Mouse (Mus musculus) layer of hippocampus, postnatal 25 days (tissue): ENCODE measurements at regions not wholly inside any gene's neighbourhood (a gene's known extent, or its start where the extent isn't known, plus 50 kb on each side); places are given as distances from the start of the nearest gene placed in this dataset.
A peak's percentile ranks its signal among the peaks of the same experiment; 100 is the strongest.

Experiments
- DNase-seq, 2 experiments: peaks; one replicate each; pipeline ENCODE4 v3.0.0; 2022; ENCODE audit warnings: mixed read lengths in 2 of 2, low spot score in 1 of 2; ENCODE audit errors: extremely low spot score in 1 of 2

DNA sequence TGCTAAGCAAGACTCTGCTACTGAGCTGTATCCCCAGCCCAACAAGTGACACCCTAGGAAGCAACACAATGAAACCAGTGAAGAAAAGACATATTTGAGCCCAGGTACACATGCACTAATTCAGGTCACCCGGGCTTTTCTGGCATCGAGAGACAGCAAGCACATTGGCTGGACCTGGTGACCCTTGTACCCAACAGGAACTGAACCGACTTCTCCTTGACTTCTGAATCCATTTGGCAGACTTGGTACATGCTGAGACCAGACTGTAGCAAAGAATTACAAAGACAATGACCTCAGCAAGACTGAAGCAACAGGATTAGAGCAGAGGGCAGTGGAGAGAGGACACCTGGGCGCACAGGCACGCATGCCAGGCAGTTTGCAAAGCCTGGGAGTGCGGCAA lies 79.1 kb downstream of the Sema4f start:
- no peak for DNase-seq

DNA sequence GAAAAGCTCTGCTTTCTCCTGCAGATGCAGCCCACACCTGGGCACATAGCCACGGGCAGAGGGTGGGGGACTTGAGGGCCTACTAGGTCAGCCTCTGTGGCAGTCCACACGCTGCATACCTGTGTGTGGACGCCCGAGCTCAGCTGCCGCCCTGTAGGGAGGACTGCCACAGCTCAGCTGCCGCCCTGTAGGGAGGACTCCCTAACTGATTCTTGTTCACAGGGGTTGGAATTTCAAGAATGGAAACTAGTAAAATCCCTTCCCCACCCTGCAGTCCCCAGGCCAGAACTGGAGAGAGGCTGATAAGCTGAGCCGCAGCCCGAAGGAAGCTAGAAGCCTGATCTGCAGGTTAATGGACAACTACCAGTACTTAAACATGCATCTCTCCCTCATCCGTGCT lies 82.0 kb upstream of the Hk2 start:
- DNase-seq, result no peak

DNA sequence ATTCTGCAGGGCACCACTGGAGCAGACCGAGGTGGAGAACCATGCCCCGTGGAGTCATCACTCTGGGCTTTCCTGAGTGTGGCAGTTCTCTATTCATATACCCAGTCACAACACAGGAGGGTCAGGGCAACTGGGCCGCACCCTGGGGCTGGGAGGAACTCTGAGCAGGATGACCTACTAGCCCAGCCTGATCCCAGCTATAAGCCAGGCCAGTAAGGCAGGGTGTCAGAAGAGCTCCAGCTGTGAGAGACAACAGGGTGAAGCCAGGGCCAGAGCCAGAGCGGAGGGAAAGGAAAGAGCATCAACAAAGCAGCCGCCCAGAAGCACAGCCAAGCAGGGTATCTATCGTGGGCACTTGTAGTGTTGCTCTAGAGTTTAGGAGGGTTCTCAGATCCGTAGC lies 81.1 kb upstream of the Hk2 start:
- no peak for DNase-seq

GRCm38 (mm10) chr6:82854780-82855179 lies 80.5 kb upstream of the Hk2 start:
- DNase-seq, result no peak

DNA sequence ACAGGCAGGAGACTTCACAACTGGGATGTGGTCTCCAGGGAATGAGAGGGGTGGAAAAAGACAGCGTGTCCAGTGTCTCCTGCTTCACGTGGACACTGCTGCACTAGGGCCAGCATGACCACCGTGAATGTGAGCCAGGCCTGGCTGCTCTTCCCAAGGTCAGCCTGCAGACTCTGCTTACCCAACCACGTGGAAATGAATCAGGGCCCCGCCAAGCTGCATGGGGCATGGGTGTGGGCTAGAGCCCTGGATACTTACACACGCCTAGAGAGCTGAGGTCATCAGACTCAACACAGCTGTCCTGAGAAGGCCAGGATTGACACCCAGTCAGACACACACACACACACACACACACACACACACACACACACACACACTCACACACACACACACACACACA lies 80.1 kb upstream of the Hk2 start:
- DNase-seq, result no peak

- no peak for DNase-seq
Measured at GRCm38 (mm10) chr6:82853076-82853475, 78.8 kb upstream of the Hk2 start.

DNA sequence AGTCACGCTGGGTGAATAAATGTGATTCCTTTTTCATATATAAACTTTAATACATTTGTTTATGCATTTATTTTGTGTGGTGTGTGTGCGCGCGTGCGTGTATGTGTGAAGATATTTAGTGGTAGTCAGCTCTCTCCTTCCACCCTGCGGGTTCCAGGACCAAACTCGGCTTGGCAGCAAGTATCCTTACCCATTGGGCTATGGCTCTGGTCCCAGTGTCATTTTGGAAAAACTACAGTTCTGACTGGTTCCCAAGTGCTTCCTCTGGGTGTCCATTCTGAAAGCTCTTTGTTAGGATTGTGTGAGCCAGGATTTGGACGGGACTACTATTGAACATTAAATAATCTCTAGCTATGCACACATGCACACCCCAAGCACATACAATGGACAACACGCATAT lies 76.3 kb upstream of the Hk2 start:
- no peak for DNase-seq

- DNase-seq, result no peak
Measured at GRCm38 (mm10) chr6:82847598-82847997, 73.3 kb upstream of the Hk2 start.

DNA sequence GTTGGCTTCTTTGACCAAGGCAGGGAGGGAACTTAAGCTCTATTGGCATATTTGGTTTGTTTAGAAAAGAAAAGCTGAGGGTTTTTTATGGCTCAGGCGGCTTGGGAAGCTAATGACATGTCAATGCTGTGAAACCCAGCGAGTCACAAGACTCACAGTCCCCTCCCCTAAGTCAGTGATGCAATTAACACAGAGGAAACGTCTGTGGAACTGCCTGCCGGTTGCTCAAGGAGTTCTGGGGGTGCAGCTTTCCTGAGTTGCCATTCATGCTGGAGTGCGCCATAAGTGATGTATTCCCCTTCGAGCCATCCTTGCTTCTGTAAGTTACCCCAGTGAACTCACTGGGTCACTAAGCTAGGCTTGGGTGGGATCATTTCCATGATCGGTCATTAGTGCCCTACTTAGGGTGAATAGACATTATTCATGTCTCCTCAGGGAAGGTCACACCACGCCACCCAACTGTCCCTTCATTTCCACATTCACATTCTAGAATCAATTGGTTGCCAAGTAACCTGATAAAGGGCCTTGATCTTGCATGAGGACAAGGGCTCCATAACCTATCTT lies 72.4 kb upstream of the Hk2 start:
- DNase-seq, result no peak

DNA sequence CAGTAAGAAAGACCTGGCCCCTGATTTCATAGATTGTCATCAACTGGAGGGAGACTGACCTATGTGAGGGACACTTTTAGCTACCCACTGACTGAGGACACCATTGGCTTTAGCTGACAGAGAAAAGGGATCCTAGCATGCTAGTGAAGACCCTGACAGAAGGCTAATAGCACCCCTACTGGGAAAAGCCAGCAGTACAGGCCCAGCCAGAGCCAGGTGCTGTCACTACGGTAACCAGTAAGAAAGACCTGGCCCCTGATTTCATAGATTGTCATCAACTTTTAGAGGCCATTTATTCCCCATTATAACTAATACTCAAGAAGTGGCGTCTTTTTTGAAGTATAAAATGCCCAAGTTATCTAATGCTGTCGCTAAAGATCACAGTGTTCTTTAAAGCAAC lies 70.2 kb upstream of the Hk2 start:
- peak in 1 of 2 experiments; percentile 31 for DNase-seq

GRCm38 (mm10) chr6:82843881-82844280 lies 69.6 kb upstream of the Hk2 start:
- no peak for DNase-seq

- DNase-seq, result no peak
Measured at GRCm38 (mm10) chr6:82837246-82837645, 63.0 kb upstream of the Hk2 start.

- DNase-seq, result no peak
Measured at GRCm38 (mm10) chr6:82835222-82836064, 61.2 kb upstream of the Hk2 start.

DNA sequence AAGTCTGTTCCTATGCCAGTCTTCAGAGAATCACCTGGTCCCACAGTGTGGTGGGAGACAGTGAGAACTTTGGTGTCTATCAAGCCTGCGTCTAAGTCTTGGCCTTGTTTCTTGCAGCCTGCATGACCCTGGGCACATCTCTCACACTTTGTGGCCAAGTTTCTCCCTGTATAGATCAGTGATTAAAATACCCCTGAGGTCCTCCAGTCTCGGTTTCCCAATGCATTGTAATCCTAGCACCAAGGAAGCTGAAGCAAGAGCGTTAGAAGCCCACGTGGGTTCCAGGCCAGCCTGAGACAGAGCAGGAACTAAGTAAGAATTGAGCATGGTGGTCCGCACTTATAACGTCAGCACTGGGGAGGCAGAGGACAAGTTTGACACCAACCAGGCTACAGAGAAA lies 59.6 kb upstream of the Hk2 start:
- DNase-seq, result no peak

DNA sequence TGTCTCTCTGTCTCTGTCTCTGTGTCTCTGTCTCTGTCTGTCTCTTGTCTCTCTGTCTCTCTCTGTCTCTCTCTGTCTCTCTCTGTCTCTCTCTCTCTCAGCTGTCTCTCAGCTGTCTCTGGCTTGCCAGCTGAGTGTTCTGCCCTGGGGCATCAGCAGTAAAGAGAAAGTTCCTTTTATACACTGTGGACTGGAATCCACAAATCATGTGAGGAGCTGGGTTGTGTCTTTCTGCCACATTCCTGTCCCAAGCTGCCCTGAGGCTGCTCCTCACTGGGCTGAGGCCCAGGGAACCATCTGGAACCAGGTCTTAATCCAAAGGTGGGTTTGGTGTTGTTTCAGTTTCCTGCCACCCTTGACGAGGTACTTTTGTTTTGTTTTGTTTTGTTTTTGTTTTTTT lies 57.0 kb upstream of the Hk2 start:
- no peak for DNase-seq

GRCm38 (mm10) chr6:82824684-82825083 lies 50.4 kb upstream of the Hk2 start:
- no peak for DNase-seq

GRCm38 (mm10) chr6:82824240-82824639 lies 50.0 kb upstream of the Hk2 start:
- DNase-seq, result no peak
